Mouse (Mus musculus) kidney, embryonic 16.5 days (tissue): ENCODE measurements around the gene Gm9945. TPM values are rescaled to one million over a fixed set of nuclear protein-coding genes. Genes with fewer than 3 reads are reported as not detected.

Experiments used
- ATAC-seq: fragments of 200-750 bp; cut with Nextera tagmentation; 2 replicates; pipeline ENCODE4 v1.8.0; 2017; ENCODE audit warnings: moderate TSS enrichment; ENCODE audit not compliant: low FRiP score, low TSS enrichment
- H3K27ac ChIP-seq: fragments of 300-500 bp; sonication (generic); 2 replicates; pipeline ENCODE4 v1.5.1; 2014; ENCODE audit warnings: low read length
- H3K27me3 ChIP-seq: fragments of 300-500 bp; sonication (generic); 2 replicates; pipeline ENCODE4 v1.6.1; 2014; ENCODE audit warnings: low read length, control low read depth, mixed read lengths; ENCODE audit not compliant: insufficient read depth
- H3K36me3 ChIP-seq: fragments of 300-500 bp; sonication (generic); 2 replicates; pipeline ENCODE4 v1.6.1; 2014; ENCODE audit warnings: low read length, control low read depth, mixed read lengths; ENCODE audit not compliant: insufficient read depth
- H3K4me1 ChIP-seq: fragments of 300-500 bp; sonication (generic); 2 replicates; pipeline ENCODE4 v1.6.1; 2014; ENCODE audit warnings: low read length, control low read depth, mixed read lengths; ENCODE audit not compliant: insufficient read depth
- H3K4me2 ChIP-seq: fragments of 300-500 bp; sonication (generic); replicated peaks from 2 replicates; pipeline ENCODE4 v1.6.1; 2014; ENCODE audit warnings: low read depth, low read length
- H3K4me3 ChIP-seq: fragments of 300-500 bp; sonication (generic); 2 replicates; pipeline ENCODE4 v1.5.1; 2014; ENCODE audit warnings: mild to moderate bottlenecking, low read length
- H3K9ac ChIP-seq: fragments of 300-500 bp; sonication (generic); replicated peaks from 2 replicates; pipeline ENCODE4 v1.6.1; 2014; ENCODE audit warnings: low read length
- H3K9me3 ChIP-seq: fragments of 300-500 bp; sonication (generic); 2 replicates; pipeline ENCODE4 v1.6.1; 2016; ENCODE audit warnings: low read length, control low read depth
- WGBS: fragments of 180-500 bp; shearing (Covaris S2); extraction: QIAGEN DNeasy Blood & Tissue Kit; methylation state at CpG from one replicate; pipeline ENCODE4 v1.1.7; 2014; 5-methylcytosine and 5-hydroxymethylcytosine counted together
- polyA plus RNA-seq: library from polyadenylated mRNA; unstranded; fragments of >200 nt; fragmentation: Nextera tagmentation; extraction: Ambion mirVana; gene quantifications from 2 replicates; pipeline ENCODE4 v1.2.1, GENCODE M21; 2015

The Gm9945 gene
- polyA plus RNA-seq, 1 experiment from 2014 or later, result not detected

DNA sequence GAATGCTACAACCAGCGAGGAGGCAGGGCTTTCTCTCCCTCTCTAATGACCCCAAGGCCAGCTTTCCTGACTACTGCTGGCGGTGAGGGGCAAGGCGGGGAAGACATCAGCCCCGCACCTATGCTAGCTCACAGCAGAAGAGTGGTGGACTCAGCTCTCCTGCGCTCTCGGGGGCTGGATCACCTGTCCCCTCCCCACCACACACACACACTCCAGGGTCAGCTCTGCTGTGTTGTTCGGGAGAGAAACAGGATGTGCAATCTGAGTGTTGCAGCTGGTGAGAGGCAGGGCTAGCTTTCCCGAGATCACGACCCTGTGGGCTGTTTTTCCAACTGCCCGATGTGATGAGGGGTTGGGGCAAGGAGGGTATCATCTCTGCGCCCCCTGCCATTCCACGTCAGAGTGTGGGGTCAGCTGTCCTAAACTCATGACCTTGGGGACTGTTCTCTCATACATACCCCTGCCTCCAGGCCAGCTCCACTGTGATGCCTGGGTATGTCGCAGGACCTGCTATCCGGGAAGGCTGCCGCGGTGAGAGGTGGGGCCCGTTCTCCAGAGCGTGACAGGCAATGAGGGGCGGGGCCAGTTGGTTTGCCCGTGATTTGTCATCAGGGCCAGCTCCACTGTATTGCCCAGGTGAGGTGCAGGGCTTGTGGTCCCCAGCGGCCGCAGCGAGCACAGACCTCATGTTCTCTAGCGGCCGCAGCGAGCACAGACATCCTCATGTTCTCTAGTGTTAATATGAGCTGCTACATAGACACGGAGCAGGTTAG lies 7.0 kb downstream of the Gm9945 start:
- ATAC-seq, result peak; percentile 81
- Histone ChIP-seq H3K27ac (no peak overlapping the region), H3K27me3 (peaks cover 5% of the 10 kb centered on the region), H3K4me2 (peak overlapping the region; percentile 47), H3K4me1 (peaks cover 12% of the 10 kb centered on the region; the same call in 1 of the 2 replicates), H3K36me3 (no peaks in the 10 kb centered on the region), H3K9me3 (no peaks in the 10 kb centered on the region; the same call in 1 of the 2 replicates), H3K9ac (0 out of 2 replicates have a peak overlapping the region, but pooled peaks have one; percentile 19), H3K4me3 (peak overlapping the region; percentile 13)
- 8% methylated on average over 27 of the region's 27 CpGs for WGBS

DNA sequence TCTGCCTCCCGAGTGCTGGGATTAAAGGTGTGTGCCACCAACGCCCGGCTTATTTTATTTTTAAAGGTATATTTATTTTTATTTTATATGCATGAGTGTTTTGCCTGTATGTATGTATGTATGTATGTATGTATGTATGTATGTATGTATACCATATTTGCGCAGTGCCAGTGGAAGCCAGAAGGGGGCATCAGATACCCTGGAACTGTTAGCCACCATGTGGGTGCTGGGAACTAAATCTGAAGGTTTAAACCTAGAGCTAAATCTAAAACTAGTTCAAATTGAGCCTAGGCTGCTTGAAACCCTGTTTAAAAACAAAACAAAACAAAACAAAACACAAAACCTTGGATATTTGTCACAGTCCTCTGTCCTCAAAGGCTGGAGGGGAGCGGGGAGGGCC lies 9.0 kb downstream of the Gm9945 start:
- 93% methylated on average over 5 of the region's 5 CpGs for WGBS
- Histone ChIP-seq H3K4me3 (no peak overlapping the region), H3K36me3 (no peaks in the 10 kb centered on the region), H3K4me1 (peaks cover 14% of the 10 kb centered on the region; the same call in 1 of the 2 replicates), H3K4me2 (no peak overlapping the region), H3K9me3 (no peaks in the 10 kb centered on the region; the same call in 1 of the 2 replicates), H3K27me3 (peaks cover 4% of the 10 kb centered on the region; the same call in 1 of the 2 replicates), H3K27ac (no peak overlapping the region), H3K9ac (no peak overlapping the region)
- no peak for ATAC-seq

DNA sequence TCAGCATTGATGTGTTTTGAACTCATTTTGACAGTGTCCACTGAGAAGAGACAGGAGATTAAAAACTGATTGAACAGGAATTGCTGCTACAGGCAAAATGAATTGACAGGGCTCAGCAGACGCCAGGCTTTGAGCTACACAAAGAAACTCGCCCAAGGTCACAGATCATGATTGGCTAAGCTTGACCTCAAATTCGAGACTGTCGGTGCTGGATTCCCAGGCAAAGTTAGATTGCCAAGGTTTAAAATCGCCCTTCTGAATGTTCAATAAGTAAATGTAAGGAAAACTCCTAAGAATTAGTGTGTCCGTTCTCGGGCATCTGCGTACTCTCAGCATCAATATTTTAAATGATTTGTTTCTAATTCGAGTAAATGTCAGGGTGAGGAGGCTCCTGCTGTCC lies 9.5 kb downstream of the Gm9945 start:
- Histone ChIP-seq H3K9ac (no peak overlapping the region), H3K36me3 (no peaks in the 10 kb centered on the region), H3K4me2 (no peak overlapping the region), H3K9me3 (no peaks in the 10 kb centered on the region; the same call in 1 of the 2 replicates), H3K4me3 (no peak overlapping the region), H3K27ac (no peak overlapping the region), H3K4me1 (peaks cover 14% of the 10 kb centered on the region; the same call in 1 of the 2 replicates), H3K27me3 (peaks cover 4% of the 10 kb centered on the region; the same call in 1 of the 2 replicates)
- ATAC-seq, result no peak
- 84% methylated on average over 9 of the region's 9 CpGs for WGBS

DNA sequence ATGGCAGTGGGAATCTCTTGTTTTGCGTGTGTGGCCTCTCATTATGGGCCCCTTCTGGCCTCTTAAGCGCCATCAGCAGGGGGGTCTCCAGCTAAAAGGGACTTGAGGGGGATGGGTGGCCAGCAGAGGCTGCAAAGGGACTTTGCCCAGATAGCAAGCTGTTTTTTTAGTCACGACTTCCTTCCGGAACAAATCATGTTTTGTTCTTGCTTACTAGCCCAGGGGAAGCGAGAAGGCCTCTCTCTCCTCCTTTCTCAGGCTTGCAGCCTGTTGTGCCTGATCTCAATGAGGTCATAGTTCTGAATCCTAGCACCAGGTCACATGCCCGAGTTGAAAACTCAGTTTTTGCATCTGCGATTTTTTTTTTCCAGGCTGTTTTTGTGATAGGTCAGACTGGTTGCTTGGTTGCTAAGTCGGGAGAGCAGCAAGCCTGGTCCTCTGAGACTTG lies 12.0 kb downstream of the Gm9945 start:
- Histone ChIP-seq H3K4me1 (peaks cover 19% of the 10 kb centered on the region), H3K36me3 (no peaks in the 10 kb centered on the region), H3K27ac (no peak overlapping the region), H3K9ac (no peak overlapping the region; the same call in 1 of the 2 replicates), H3K9me3 (no peaks in the 10 kb centered on the region; the same call in 1 of the 2 replicates), H3K4me2 (no peak overlapping the region), H3K4me3 (no peak overlapping the region), H3K27me3 (peaks cover 4% of the 10 kb centered on the region; the same call in 1 of the 2 replicates)
- ATAC-seq, result no peak
- 24% methylated on average over 8 of the region's 8 CpGs for WGBS

DNA sequence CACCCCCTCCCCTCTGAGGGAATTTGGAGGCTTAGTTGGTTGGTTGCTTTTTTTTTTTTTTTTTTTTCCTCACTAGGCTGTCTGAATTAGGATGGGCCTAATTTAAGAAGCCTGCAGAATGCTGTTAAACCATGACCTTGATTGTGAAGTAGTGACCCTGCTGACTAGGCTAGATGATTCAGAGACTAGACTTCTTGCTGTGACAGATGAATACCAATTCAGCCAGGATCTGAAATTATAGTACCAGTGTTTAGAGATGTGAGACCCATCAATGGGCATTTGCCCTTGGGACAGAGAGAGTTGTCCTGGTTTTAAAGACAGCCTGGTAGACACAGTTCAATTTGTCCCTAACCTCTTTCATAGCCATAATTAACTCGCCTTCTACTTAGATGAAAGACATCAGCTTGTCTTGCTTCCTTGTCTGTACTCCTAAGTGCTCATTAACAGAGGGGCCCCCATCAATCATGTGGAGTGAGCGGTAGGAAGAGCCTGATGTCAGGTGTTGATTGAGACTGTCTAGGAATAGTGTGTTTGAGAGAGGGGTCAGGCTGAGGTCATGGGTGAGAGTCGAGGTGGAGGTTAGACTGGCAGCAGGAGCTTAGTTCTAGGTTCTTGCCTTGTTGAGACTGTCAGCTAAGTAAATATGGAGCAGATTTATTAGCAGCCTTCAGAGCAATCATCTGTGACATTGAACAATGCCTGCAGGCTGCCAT lies 13.4 kb downstream of the Gm9945 start:
- Histone ChIP-seq H3K9me3 (no peaks in the 10 kb centered on the region; the same call in 1 of the 2 replicates), H3K9ac (no peak overlapping the region), H3K36me3 (no peaks in the 10 kb centered on the region), H3K4me1 (peaks cover 14% of the 10 kb centered on the region), H3K4me2 (no peak overlapping the region), H3K27me3 (no peaks in the 10 kb centered on the region), H3K27ac (no peak overlapping the region), H3K4me3 (no peak overlapping the region)
- peak; percentile 31; the same call in 1 of the 2 replicates for ATAC-seq
- 24% methylated on average over 3 of the region's 3 CpGs for WGBS

DNA sequence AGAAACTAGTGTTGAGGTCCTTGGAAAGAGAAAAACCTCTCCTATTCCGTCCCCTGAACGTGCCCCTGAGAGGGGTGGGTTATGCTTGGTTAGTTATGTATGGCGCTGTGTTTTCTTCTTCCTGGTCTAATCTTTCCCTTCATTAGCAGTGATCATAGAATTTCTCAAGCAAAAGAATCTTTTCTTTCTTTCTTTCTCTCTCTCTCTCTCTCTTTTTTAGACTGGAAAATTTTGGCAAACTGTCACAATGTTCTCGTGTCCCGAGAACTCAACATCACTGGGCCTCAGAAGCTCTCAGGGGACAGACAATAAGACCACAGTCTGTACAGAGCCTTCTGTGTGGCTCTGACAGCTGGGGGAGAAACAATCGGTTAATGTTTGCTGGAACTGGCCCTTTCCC lies 15.5 kb downstream of the Gm9945 start:
- Histone ChIP-seq H3K4me3 (no peak overlapping the region), H3K4me1 (peaks cover 16% of the 10 kb centered on the region), H3K36me3 (no peaks in the 10 kb centered on the region), H3K9me3 (no peaks in the 10 kb centered on the region), H3K27me3 (no peaks in the 10 kb centered on the region), H3K9ac (no peak overlapping the region), H3K4me2 (no peak overlapping the region), H3K27ac (peak overlapping the region; percentile 31; the same call in 1 of the 2 replicates)
- 29% methylated on average over 6 of the region's 6 CpGs for WGBS
- no peak for ATAC-seq

DNA sequence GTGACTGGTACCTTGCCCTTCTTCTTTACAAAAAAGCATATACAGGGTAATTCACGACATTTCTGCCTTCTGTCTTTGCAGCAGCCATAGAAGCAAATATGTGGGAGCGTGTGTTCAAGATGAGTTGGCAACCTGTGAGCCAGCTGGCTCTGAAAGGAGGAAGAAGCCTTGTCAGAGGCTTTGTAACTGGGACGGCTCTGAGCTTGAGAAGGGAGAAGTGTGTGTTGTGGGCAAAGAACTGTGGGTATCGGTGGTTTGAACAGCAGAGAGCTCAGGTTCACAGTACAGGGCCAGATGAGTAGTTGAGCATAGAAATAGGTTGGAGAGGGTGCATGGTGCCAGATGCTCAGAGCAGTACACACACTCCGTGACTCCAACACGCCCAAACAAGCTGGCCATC lies 17.0 kb downstream of the Gm9945 start:
- no peak for ATAC-seq
- Histone ChIP-seq H3K9ac (no peak overlapping the region), H3K4me2 (no peak overlapping the region), H3K4me3 (no peak overlapping the region), H3K9me3 (no peaks in the 10 kb centered on the region), H3K4me1 (peaks cover 18% of the 10 kb centered on the region), H3K27ac (no peak overlapping the region), H3K36me3 (no peaks in the 10 kb centered on the region), H3K27me3 (no peaks in the 10 kb centered on the region)
- WGBS, result 82% methylated on average over 6 of the region's 6 CpGs

DNA sequence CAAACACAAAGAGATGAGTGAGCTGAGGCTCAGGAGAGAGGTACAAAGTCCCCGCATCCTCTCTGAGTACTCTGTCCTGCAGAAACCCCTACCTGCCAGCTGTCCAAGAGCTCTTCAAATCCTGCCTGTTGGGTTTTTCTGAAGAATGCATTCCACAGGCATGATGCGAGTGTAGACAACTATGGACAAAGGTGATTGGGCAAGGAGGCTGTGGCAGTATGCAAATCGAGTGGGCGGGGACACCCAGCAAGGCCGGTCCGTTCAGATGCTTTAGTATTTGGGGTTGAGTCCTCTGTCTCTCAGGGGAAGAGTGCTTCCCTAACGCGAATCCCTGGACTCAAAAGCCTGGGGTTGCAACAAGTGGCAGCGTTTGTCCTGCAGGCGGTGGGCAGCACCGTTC lies 20.6 kb downstream of the Gm9945 start:
- Histone ChIP-seq H3K9me3 (no peaks in the 10 kb centered on the region), H3K4me2 (peak overlapping the region; percentile 42), H3K4me1 (peaks cover 13% of the 10 kb centered on the region), H3K4me3 (no peak overlapping the region), H3K27ac (no peak overlapping the region), H3K36me3 (no peaks in the 10 kb centered on the region), H3K27me3 (no peaks in the 10 kb centered on the region), H3K9ac (no peak overlapping the region)
- ATAC-seq, result peak; percentile 71
- 13% methylated on average over 11 of the region's 11 CpGs for WGBS

DNA sequence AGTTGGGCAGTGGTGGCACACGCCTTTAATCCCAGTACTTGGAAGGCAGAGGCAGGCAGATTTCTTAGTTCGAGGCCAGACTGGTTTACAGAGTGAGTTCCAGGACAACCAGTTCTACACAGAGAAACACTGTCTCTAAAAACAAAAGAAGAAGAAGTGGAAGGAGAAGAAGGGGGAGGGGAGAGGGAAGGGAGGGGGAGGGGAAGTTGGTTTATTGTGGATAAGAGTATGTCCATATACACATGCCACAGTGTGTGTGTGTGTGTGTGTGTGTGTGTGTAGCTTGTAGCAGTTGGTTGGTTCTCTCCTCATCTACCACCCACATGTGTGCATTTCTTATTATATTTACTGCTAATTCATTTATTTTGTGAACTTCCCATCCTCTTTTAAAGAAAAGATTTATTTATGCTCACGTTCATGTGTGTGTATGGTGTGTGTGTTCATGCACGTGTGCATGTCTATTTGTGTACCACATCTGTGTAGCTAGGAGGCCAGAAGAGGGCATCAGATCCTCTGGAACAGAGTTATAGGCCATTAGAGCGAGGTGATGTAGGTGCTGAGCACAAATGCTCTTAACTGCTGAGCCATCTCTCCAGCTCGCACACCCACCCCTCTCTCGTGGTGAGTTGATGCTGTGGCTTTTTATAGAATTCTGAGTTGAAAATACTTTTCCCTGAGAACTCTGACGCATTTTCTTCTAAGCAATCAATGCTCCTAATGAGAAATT lies 22.2 kb downstream of the Gm9945 start:
- no peaks in the 10 kb centered on the region for H3K36me3 ChIP-seq
- no peak overlapping the region for H3K27ac ChIP-seq
- no peak overlapping the region for H3K4me2 ChIP-seq
- H3K9ac ChIP-seq, result no peak overlapping the region
- H3K27me3 ChIP-seq, result no peaks in the 10 kb centered on the region
- 75% methylated on average over 8 of the region's 8 CpGs for WGBS
- no peak overlapping the region for H3K4me3 ChIP-seq
- no peak for ATAC-seq
- no peaks in the 10 kb centered on the region for H3K9me3 ChIP-seq
- H3K4me1 ChIP-seq, result peaks cover 6% of the 10 kb centered on the region; the same call in 1 of the 2 replicates
